Mouse (Mus musculus) gonadal fat pad, adult 2 months (tissue): ENCODE data around the gene Gpld1. TPM values are rescaled to one million over a fixed set of nuclear protein-coding genes. Genes with fewer than 3 reads are reported as not detected.

Source experiments
- DNase-seq: peaks from one replicate; pipeline ENCODE4 v3.0.0-alpha.2; 2012; ENCODE audit warnings: low read depth
- polyA plus RNA-seq: library from polyadenylated mRNA; depleted of rRNA; stranded (reverse); fragments of >200 nt; gene quantifications from 2 replicates; pipeline ENCODE4 v1.2.3, GENCODE M21; 2012; rRNA removed

The Gpld1 gene
- 16.1 and 16.9 TPM in 2 replicates for polyA plus RNA-seq

DNA sequence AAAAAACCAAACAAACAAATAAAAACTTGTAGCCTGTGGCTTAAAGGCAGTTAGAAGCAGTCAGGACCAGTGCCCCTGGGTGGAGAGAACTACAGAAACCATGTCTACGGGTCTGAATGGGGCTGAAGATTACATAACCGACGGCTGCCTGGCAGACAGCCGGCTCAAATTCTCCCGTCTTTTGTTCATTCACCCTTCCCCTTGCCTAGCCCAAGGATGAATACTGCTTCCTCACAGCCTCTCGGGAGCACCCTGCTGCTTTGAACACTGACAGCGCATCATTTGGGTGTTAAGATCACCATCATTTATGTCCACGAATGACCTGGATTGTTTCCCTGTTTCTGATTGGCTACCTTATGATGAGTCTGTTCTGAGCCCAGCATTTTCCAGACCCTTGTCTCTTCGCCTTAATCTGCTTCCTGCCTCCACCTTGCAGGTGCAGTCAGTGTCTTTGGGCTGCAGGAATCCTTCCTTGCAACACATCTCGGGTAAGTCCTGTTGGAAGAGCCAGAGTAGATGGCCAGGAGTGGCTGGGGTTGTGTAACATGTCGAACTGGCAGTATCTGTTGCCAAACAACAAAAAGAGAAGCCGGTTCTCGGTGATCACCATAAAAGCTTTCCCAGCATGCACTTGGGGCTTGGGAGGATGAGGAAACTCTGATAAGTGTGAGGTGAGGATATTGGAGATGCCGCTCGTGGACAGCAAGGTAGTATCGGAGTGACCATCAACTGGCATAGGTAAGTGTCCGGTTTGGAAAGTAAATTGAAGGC, at the start of gene Gpld1:
Gene Gpld1, plus strand, starts transcription at position 641 of the 771 bp plus-strand sequence.
- DNase-seq: peak; percentile 58

DNA sequence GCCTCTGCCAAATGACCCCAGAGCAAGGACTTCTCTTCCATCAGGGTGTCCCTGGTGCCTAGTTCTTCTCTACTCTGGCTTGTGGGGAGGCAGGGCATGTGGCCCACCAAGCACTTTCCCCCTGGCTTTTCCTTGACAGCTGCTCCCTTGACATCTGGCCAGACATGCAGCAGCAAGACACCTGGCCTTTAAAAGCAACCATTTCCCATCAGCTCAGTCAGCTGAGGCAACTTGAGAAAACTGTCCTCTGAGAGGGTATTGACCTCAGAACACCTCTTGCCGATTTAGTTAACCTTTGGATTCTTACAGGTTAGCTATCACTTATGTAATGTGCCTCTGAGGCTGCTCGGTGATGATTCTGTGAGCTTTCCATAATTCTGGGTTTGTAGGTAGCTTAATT, 49.1 kb upstream of the Gpld1 start:
- DNase-seq: no peak

DNA sequence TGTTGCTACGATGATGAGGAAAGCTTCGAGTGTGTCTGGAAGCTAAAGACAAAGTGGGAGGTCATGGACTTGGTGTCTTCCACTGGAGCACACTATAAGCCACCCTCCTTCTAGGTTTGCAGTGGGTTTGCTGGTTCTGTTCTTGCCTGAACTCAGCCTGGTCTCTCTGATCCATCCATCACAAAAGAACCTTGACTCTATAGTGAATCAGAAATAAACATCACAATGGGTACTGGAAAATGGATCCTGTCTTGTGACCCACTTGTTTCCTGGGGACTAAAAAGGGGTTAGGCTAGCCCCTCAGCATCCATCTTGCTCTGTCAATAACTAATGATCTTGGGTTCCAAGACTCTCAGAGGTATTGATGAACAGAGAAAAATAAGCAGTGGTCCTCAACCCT, 41.0 kb upstream of the Gpld1 start:
- DNase-seq: no peak

DNA sequence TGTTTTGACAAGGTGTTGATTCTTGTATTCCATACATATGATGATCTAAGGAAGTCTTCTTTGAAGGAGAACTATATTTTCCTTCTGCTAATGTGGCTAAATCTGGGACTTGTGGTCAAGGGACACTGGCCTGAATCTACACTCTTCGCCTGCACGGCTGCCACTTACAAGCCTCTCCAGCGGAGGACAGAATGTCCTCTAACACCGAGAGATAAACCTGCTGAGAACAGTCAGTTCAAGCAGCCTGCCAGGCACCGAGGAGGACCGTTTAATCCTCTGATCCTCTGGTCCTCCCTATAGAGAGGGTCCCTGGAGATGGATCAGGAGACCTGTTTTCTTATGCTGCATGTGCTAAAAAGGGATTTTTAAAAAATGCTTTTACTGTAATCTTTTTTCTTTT, 39.5 kb upstream of the Gpld1 start:
- no peak for DNase-seq

DNA sequence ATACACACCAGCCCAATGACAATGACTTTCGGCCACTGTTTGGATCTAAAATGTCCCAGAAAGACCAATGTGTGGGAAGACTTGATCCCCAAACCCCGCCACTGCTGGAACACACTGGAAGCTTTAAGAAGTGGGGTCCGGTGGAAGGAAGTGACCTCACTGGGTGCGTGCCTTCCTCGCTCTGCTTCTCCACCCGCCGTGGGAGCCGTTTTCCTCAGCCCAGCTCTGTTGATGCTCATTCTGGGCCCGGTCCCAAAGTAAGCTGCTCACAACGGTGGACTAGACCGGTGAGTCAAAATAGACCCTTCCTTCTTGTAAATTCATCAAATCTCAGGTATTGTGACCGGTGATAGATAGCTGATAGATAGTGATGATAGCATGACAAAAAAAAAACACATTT, 37.5 kb upstream of the Gpld1 start:
- no peak for DNase-seq

DNA sequence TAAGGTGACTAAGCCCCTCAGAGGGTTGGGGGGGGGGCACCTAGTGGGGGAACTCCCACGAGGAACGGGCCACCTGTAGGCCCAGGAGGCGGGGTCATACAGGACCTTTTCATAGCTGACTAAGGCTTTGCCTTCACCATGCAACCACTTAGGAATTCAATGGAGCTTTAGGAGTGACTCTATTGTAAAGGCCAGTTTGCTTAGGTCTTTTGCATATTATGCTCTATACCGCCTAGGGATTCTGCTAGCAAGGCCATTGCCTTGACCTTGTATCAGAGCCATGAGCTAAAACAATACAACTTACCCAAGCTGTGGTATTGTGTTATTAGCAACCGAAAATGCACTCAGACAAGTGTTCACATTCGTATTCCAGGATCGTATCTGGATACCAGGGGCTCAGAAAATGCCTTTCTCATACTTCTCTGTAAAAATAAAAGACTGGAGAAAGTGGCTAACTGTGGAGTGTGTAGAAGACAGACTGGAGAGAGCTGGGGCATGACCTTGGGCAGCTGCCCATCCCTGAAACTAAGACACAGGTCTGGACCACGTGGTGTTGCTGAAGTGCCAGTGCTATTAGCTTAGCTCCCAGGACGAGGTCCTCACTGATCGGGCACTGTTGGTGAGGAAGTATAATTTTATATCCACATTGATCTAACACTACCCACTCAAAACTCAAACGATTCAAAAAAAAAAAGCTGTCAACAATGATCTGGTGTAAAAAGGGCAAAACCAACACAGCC, 36.0 kb upstream of the Gpld1 start:
- DNase-seq: no peak

DNA sequence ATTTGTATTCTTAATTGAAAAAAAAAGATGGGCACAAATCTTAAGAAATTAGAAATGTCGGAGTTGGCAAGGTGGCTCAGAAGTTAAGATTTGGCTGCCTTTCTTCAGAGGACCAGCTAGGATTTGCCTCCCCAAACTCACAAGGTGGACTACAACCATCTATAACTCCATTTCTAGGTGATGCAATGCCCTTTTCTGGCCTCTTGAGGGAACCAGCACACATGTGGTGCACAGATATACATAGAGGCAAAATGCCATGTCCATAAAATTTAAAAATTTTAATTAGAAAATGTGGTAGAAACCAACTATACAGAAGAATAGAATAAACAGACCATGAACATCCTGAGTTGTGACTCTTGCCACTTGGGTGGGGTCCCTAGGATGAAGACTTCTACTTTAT, 33.8 kb upstream of the Gpld1 start:
- no peak for DNase-seq

DNA sequence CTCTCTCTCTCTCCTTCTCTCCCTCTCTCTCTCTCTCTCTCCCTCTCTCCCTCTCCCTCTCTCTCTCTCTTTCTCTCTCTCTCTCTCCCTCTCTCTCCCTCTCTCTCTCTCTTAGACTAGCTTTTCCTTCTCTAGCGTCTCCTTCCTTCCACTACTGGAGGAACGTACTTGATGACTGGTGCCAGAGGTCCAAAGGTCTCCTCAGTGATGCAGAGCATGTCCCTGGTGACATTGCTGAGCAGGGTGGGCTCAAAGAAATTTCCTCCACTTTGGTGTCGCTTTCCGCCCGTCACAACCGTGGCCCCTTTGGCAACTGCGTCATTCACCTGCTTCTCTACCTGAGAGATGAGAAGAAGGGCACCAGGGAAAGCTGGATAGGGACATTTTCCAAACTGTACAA, 29.4 kb upstream of the Gpld1 start:
- no peak for DNase-seq

DNA sequence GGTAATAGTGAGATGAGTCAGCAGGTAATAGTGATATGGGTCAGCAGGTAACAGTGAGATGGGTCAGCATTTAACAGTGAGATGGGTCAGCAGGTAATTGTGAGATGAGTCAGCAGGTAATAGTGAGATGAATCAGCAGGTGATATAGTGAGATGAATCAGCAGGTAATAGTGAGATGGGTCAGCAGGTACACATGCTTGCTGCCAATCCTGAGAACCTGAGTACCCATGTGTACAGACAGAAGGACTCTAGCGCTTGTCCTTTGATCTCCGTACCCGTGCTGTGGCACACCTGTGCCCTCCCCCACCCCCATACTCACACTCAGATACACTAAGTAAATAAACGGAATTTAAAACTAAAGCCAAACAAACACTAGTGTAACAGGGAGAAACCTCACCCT, 28.0 kb upstream of the Gpld1 start:
- no peak for DNase-seq

DNA sequence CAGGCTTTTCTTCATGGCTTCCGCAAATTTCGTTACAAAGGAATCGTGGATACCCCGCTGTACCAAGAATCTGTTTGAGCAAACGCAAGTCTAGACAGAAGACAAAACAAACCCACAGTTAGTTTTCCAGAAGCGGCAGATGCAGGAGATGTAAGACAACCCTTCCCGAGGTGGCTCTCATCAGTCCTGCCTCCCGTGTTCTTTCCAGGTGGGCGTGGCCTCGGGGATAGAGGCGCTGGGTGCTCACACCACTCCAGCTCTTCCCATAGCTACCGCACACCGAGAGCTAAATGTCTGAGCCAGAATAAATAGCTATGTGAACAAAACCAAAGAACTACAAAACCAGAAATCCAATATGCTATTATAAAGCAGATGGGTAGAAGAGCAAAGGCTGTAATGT, 27.1 kb upstream of the Gpld1 start:
- DNase-seq: no peak

DNA sequence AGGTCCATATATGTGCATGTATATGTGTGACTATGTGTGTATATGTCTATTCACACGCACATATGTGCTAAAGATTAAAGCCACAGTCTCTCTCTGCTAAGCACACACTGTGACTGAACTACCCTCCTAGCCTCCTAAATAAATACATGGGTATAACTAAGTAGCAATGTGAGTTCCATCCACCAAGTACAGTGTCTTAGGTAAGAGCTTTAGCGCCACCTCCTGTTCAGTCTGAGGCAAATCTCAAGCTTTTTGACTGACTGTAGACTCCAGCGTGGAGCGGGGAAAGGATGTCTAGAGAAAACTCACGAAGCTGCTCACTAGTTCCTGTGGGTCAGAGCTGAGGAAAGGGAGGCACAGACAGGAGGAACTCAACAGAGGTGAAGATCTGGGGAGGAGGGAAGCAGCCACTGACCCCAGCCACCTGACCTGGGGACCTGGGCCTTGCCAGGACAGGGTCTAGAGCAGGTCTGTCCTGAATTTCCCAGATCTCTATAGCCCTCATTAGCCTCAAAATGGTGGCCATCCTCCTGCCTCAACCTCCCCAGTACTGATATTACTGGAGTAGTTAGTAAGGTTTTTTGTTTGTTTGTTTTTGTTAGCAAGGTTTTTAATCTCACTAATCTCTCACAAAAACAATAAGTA, 22.5 kb upstream of the Gpld1 start:
- DNase-seq: no peak

DNA sequence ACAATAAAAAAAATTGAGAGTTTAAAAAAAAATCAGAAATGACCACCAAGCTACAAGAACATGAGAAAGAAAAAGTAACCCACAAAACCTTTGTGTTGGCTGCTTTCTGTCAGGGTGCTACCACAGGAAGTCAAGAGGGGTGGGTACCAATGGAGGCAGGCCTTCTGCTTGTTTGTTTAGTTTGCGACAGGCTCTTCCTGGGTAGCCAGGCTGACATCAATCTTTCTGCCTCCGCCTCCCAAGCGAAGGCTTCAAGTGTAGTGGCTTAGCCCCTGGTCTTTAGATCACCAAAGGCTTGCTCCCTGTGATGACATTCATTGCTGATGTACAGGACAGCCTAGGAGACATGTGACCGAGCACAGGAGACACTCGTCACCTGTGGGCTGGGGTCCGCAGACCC, 21.7 kb upstream of the Gpld1 start:
- DNase-seq: no peak

DNA sequence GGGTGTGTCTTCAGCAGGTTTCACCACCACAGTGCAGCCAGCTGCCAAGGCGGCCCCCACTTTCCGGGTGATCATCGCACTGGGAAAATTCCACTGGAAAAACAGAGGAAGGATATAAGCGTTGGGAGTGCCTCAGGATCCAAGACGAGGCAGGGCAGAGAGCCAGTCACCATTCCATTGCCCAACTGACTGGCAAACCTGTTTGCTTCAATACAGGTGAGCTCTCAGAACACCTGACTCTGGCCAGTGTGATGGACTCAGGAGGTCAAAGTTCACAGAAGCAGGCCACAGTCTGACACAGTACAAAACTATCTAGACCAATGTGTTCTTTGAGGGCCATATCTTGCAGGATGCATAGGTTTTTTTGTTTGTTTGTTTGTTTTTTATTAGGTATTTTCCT, 19.0 kb upstream of the Gpld1 start:
- DNase-seq: peak; percentile 89

DNA sequence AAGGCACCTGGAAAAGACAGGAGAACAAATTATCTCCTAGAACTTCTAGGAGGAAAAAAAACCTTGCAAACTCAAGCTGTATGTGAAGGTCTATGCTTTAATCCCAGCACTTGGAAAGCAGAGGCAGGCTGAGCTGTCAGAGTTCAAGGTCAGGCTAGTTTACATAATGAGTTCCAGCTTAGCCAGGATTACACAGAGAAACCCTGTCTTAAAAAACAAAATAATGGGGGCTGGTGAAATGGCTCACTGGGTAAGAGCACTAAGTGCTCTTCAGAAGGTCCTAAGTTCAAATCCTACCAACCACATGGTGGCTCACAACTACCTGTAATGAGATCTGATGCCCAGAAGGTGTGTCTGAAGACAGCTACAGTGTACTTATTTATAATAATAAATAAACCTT, 12.4 kb upstream of the Gpld1 start:
- DNase-seq: no peak

DNA sequence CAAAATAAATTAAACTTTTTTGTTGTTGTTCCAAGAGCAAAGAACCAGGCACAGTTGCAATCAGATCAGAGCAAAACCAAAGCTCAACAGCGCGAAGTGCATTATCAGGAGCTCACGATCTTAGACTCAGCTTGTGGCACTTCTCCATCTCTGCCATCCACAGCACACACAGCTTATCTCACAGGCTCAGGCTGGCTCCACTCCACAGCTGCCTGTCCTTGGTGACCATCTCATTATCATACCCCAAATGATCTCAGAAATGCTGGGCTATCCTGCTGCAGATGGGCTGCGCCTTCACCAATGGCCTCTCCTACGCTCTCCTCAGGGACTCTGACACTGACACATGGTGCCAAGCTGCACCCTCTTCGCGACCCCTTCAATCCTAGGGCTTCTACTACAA, 9.8 kb upstream of the Gpld1 start:
- DNase-seq: no peak

DNA sequence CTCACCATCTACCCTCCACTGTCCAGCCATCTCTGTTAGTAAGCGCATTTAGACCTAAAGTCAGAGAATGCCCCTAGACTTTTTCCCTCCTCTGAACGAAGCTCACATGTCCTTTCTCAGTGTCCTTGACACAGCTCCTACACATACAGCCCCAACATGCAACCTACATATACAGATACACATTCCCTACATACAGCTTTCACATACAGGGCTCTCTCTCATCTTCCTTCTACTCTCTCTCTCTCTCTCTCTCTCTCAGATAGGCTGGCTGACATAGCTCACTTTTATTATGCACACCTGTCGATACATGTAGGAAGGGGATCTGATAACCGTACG, 6.2 kb upstream of the Gpld1 start:
- no peak for DNase-seq

DNA sequence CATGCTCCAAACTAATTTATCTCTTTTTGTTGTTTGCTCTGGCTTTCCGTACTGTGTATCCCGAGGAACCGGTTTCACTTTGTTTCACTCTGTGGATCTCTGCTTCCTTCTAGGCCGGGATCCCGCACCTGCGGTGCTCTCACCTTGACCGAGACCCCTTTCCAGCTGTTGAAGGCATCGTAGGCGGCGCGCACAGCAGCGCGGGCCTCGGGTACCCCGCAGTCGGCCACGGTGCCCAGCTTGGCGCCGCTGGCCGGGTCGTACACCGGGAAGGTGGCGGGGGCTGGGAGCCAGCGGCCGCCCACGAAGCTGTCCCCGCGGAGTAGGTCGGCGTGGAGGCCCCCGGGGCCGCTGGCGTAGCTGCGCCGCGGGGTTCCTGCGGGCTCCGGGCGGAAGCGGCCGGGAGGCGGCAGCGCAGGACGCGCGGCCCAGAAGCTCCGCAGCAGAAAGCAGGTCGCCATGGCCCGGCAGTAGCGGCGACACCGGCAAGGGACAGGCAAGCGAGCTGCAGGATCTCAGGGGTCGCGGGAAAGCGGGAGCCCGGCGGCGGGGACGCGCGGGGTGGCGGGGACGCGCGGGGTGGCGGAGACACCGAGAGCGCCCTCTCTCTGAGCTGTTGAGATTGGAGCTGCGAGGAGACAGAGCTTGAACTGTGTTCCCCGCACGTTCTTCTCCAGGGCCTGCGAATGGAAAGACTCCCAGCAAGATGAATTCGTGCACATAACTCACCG, 5.7 kb upstream of the Gpld1 start, which contains the start of gene Aldh5a1:
Gene Aldh5a1, minus strand, starts transcription at position 554 of the 731 bp plus-strand sequence.
- peak; percentile 41 for DNase-seq

DNA sequence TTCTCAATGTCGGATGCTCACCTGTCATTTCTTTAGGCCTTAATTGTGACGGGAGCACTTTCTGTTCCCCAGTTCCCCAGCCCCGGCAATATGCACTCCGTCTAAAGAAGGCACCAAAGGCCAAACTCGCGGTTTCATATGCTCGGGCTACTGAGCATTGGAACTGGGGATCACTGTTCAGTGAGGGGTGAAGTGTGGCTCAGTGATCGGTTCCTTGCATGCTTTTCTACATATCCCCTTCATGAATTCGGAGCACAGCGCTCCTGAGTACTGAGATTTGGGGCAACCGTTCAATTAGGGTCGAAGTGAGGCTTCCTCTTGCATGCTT, 5.1 kb upstream of the Gpld1 start:
- no peak for DNase-seq

DNA sequence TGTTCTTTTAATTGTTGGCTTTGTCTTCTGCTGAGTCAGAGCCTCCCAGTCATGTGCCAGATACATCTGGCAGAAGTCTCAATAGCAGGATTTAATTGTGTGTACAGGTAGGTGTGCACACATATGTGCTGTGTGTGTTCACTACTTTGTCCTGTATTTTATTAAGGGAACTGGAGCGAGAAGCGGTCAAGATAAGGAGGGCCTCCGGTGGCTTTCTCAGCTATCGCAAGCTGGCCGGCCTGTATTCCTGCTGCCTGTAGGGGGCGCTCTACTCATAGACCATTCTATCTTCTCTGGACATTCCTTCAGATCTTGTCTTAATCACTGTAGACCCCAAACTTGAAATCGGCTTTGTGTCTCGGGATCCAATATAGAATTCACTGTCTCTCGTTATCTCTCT, 4.3 kb upstream of the Gpld1 start:
- DNase-seq: no peak

DNA sequence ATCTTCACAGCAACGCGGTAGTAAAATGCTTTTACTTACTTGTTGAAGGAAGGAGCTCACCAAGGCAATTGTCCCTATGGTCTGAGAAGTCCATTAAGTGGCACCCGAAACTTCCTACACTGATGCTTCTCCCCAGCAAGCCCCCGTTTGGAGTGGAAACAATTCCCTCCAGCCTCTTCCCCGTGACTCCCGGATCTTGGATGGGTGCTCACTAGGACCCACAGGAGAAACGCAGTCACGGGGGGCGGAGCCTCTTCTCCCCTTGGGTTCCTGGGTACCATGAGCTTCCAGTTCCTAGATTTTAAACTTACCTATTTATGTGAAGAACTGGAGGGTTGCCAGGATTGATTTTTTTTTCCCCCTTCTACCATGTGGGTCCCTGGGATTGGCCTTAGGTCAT, 3.5 kb upstream of the Gpld1 start:
- no peak for DNase-seq

DNA sequence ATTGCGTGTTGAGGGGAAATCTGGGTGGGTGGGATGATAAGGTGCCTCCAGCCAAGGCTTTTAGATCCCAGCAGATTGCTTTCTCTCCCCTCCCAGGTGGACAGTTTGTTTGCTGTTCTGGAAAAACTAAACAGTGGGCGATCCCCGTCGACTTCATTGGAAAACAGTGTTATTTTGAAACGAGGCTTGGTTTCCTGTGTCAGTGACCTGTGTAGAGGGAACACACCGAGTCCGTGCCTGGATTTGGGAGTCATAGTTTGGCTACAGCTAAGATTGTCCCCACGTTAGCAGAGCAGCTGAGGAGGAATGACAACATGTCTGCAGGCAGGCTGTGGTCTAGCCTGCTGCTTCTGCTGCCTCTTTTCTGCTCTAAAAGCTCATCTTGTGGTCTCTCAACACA, 351 bp downstream of the Gpld1 start:
- no peak for DNase-seq

DNA sequence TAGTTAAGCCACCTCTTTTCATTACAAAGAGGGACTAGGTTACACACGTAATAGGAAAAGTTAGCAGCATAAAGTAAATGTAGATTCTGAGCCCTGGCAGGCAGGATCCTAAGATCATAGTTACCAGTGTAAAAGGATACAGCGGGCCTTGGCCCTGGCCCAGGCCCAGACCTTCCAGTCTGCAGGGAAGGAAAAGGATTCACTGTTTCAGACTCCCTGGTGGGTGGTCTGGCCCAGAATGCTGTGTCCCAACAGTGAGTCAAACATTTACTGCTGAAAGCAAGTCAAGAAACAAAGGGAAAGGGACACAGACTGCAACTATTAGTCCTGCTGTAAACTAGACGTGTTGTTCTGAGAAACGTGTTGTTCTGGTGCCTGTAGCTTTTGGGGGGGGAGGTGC, 2.6 kb downstream of the Gpld1 start:
- DNase-seq: no peak

DNA sequence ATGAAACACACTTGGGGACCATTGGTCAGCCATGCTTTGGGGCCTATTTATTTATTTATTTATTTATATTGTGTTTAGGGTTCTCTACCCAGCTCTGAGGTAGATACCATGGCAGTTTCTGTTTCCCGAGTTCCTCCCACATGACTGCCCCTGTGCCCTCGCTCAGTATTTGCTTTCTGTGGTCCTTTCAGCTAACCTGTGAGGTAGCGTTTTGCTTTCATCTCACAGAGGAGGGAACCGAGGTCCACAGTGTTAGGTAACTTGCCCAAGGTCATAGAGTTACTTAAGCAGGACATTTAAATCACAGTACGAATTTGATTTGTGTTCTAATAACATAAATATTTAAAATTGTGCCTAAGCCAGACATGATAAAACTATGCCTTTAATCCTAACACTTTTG, 4.2 kb downstream of the Gpld1 start:
- DNase-seq: no peak
